Mouse (Mus musculus): ENCODE data around the gene Mapkbp1.

Gene Mapkbp1

GRCm38 (mm10) chr2:120011462-120012200, 39.1 kb downstream of the Mapkbp1 start:
- peak; percentile 64 for DNase-seq

GRCm38 (mm10) chr2:120012924-120013323, 40.4 kb downstream of the Mapkbp1 start:
- DNase-seq: no peak

- DNase-seq: no peak
These were observed 41.5 kb downstream of the Mapkbp1 start for GRCm38 (mm10) chr2:120013831-120014486.

- no peak for DNase-seq
These were observed 43.4 kb downstream of the Mapkbp1 start for GRCm38 (mm10) chr2:120015882-120016281.

- DNase-seq: no peak
These were observed 45.1 kb downstream of the Mapkbp1 start for GRCm38 (mm10) chr2:120017599-120017998.

GRCm38 (mm10) chr2:120024337-120024736, 51.8 kb downstream of the Mapkbp1 start:
- no peak for DNase-seq

GRCm38 (mm10) chr2:120026984-120027949, 54.8 kb downstream of the Mapkbp1 start, which contains the start of the genes Jmjd7 and Gm28042:
Gene Jmjd7, plus strand, starts transcription at chr2:120027483.
Gene Gm28042, plus strand, starts transcription at chr2:120027493.
- peak; percentile 87 for DNase-seq

GRCm38 (mm10) chr2:120027950-120028331, 55.4 kb downstream of the Mapkbp1 start:
- no peak for DNase-seq

- DNase-seq: no peak
These were observed 57.9 kb downstream of the Mapkbp1 start for GRCm38 (mm10) chr2:120030380-120030779.

- no peak for DNase-seq
These were observed 60.4 kb downstream of the Mapkbp1 start, which contains the start of gene Pla2g4b for GRCm38 (mm10) chr2:120032726-120033467. Gene Pla2g4b, plus strand, starts transcription at chr2:120033417.

- DNase-seq: peak; percentile 55
These were observed 61.2 kb downstream of the Mapkbp1 start for GRCm38 (mm10) chr2:120033726-120034125.

GRCm38 (mm10) chr2:120037744-120038143, 65.2 kb downstream of the Mapkbp1 start:
- DNase-seq: no peak

GRCm38 (mm10) chr2:120040991-120041390, 68.5 kb downstream of the Mapkbp1 start:
- no peak for DNase-seq

GRCm38 (mm10) chr2:120044101-120044603, 71.7 kb downstream of the Mapkbp1 start:
- no peak for DNase-seq

GRCm38 (mm10) chr2:120044676-120045075, 72.2 kb downstream of the Mapkbp1 start:
- no peak for DNase-seq

- no peak for DNase-seq
These were observed 74.2 kb downstream of the Mapkbp1 start for GRCm38 (mm10) chr2:120046486-120047310.

GRCm38 (mm10) chr2:120048173-120048572, 75.7 kb downstream of the Mapkbp1 start:
- DNase-seq: no peak

GRCm38 (mm10) chr2:120049632-120050274, 77.3 kb downstream of the Mapkbp1 start:
- DNase-seq: no peak

- no peak for DNase-seq
These were observed 78.9 kb downstream of the Mapkbp1 start for GRCm38 (mm10) chr2:120051405-120051804.

- no peak for DNase-seq
These were observed 82.5 kb downstream of the Mapkbp1 start for GRCm38 (mm10) chr2:120054771-120055552.
